Mouse (Mus musculus) lung, postnatal 0 days (tissue): ENCODE data around the gene Ctla4.

Experiments
- CTCF ChIP-seq: IDR thresholded peaks from 2 replicates; pipeline ENCODE4 v1.5.1; 2016; ENCODE audit warnings: antibody characterized with exemption, mild to moderate bottlenecking
- EP300 ChIP-seq: IDR thresholded peaks from 2 replicates; pipeline ENCODE4 v1.6.1; 2016; ENCODE audit warnings: antibody characterized with exemption, mild to moderate bottlenecking, control low read depth

DNA sequence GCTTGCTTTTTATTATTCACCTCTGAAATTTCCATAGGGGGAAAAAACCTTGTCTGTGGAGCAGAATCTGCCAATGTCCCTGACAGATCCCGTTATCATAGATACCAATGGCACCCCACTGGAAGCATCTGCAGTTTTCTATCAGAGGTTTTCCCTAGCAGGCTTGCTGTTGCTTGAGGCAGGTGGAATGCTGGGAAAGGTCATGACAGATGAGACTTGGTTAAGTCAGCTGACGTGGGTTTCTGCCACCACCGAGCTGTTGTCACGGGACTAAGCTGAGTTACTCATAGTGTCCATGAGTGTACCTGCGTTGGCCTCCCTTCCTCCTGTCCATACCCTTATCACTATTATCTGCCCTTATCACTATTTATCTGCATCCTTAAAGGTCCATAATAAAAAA lies 32.8 kb upstream of the Ctla4 start:
- TF ChIP-seq CTCF (no peak), EP300 (no peak)
